Mouse (Mus musculus) megakaryocyte-erythroid progenitor cell, adult 5-6 weeks (primary cell): ENCODE results near the gene Txndc17. TPM values are rescaled to one million over a fixed set of nuclear protein-coding genes. Genes with fewer than 3 reads are reported as not detected.
"Not testable (repeated sequence)": the region's sequence is repeated elsewhere in the genome, so short reads cannot be mapped to it uniquely, and the experiment has no call there.

Experiments used
- ATAC-seq: replicated peaks from 2 replicates; pipeline ENCODE4 v1.8.0; 2016; ENCODE audit warnings: mild to moderate bottlenecking, inconsistent platforms; ENCODE audit not compliant: severe bottlenecking, poor library complexity, low FRiP score, low TSS enrichment
- total RNA-seq, 2 experiments: library from RNA; stranded (forward) in 1 of 2; stranded (reverse) in 1 of 2; fragments of 200-1000, 215-1000 nt in 1 of 2; fragments of >200 nt in 1 of 2; fragmentation: Nextera tagmentation in 1 of 2; gene quantifications; 2 replicates each; pipeline ENCODE4 v1.2.3; 2014 to 2017

The Txndc17 gene
- total RNA-seq (2014; fragmentation: Nextera tagmentation) (78.7 and 97.1 TPM in 2 replicates), total RNA-seq (2017) (40.0 and 46.5 TPM in 2 replicates)

GRCm38 (mm10) chr11:72207204-72207833 is at the start of gene Txndc17, which contains the start of gene 4933427D14Rik:
Txndc17 (plus strand) TSS chr11:72207547.
4933427D14Rik (minus strand) TSS chr11:72207459.
- peak; percentile 91 for ATAC-seq

- no peak for ATAC-seq
Observed at GRCm38 (mm10) chr11:72163198-72163597, 44.1 kb upstream of the Txndc17 start.

GRCm38 (mm10) chr11:72169871-72170270 is 37.5 kb upstream of the Txndc17 start:
- ATAC-seq, result no peak

GRCm38 (mm10) chr11:72171906-72172305 is 35.4 kb upstream of the Txndc17 start:
- not testable (repeated sequence) for ATAC-seq

GRCm38 (mm10) chr11:72173506-72173905 is 33.8 kb upstream of the Txndc17 start:
- ATAC-seq, result no peak

- no peak for ATAC-seq
Observed at GRCm38 (mm10) chr11:72174721-72175120, 32.6 kb upstream of the Txndc17 start.

- ATAC-seq, result no peak
Observed at GRCm38 (mm10) chr11:72175966-72176365, 31.4 kb upstream of the Txndc17 start.

GRCm38 (mm10) chr11:72176553-72176952 is 30.8 kb upstream of the Txndc17 start:
- ATAC-seq, result no peak

- no peak for ATAC-seq
Observed at GRCm38 (mm10) chr11:72180556-72180955, 26.8 kb upstream of the Txndc17 start.

GRCm38 (mm10) chr11:72181136-72181535 is 26.2 kb upstream of the Txndc17 start:
- no peak for ATAC-seq

GRCm38 (mm10) chr11:72184252-72184651 is 23.1 kb upstream of the Txndc17 start:
- ATAC-seq, result no peak

GRCm38 (mm10) chr11:72190857-72191256 is 16.5 kb upstream of the Txndc17 start:
- ATAC-seq, result no peak

GRCm38 (mm10) chr11:72194259-72194658 is 13.1 kb upstream of the Txndc17 start:
- no peak for ATAC-seq

- ATAC-seq, result no peak
Observed at GRCm38 (mm10) chr11:72196506-72196905, 10.8 kb upstream of the Txndc17 start.

- ATAC-seq, result no peak
Observed at GRCm38 (mm10) chr11:72203440-72203839, 3.9 kb upstream of the Txndc17 start.

GRCm38 (mm10) chr11:72205256-72205655 is 2.1 kb upstream of the Txndc17 start:
- no peak for ATAC-seq

- ATAC-seq, result peak; percentile 68
Observed at GRCm38 (mm10) chr11:72206341-72207203, 775 bp upstream of the Txndc17 start, which contains the start of gene Gm43951. Gm43951 (minus strand) TSS chr11:72206840.

- no peak for ATAC-seq
Observed at GRCm38 (mm10) chr11:72207834-72208377, 559 bp downstream of the Txndc17 start.

GRCm38 (mm10) chr11:72214591-72215409 is 7.5 kb downstream of the Txndc17 start:
- peak; percentile 99 for ATAC-seq
